Mouse (Mus musculus) G1E (cell line): ENCODE data around the gene Fcgr1. TPM values are rescaled to one million over a fixed set of nuclear protein-coding genes. Genes with fewer than 3 reads are reported as not detected.
"Not testable (repeated sequence)": the region's sequence is repeated elsewhere in the genome, so short reads cannot be mapped to it uniquely, and the experiment has no call there.

Experiments
- ATAC-seq: 2 replicates; pipeline ENCODE4 v1.8.0; 2016; ENCODE audit warnings: mild to moderate bottlenecking; ENCODE audit not compliant: insufficient number of reproducible peaks, poor library complexity, low FRiP score, severe bottlenecking; ENCODE audit errors: extremely low read depth
- DNase-seq: peaks from one replicate; pipeline ENCODE4 v3.0.0; 2012; ENCODE audit warnings: low spot score
- H3K27me3 ChIP-seq: 2 replicates; pipeline ENCODE4 v1.6.1; 2012; ENCODE audit warnings: mild to moderate bottlenecking, low read length, inconsistent platforms; ENCODE audit not compliant: insufficient read depth
- H3K36me3 ChIP-seq: replicated peaks from 2 replicates; pipeline ENCODE3; 2012; ENCODE audit warnings: mild to moderate bottlenecking, inconsistent platforms
- H3K4me1 ChIP-seq: 2 replicates; pipeline ENCODE4 v1.6.1; 2012; ENCODE audit warnings: low read depth, low read length, inconsistent platforms, mixed read lengths; ENCODE audit not compliant: insufficient read depth
- H3K4me3 ChIP-seq: 2 replicates; pipeline ENCODE4 v1.5.1; 2012; ENCODE audit warnings: low read depth, mild to moderate bottlenecking, inconsistent platforms, low read length, moderate library complexity, mixed read lengths
- H3K9me3 ChIP-seq: replicated peaks from 2 replicates; pipeline ENCODE4 v1.6.1; 2012; ENCODE audit warnings: inconsistent platforms
- CTCF ChIP-seq: IDR thresholded peaks from 2 replicates; pipeline ENCODE4 v1.5.1; 2012; ENCODE audit warnings: low read depth, low read length, inconsistent platforms, mixed read lengths
- GATA1 ChIP-seq: IDR thresholded peaks from 2 replicates; pipeline ENCODE4 v1.6.1; 2012; ENCODE audit warnings: borderline replicate concordance, low read length, inconsistent platforms, mixed read lengths
- GATA2 ChIP-seq: IDR thresholded peaks from 2 replicates; pipeline ENCODE4 v1.6.1; 2012; ENCODE audit warnings: low read depth, low read length, inconsistent platforms, borderline replicate concordance
- POLR2AphosphoS5 ChIP-seq: IDR thresholded peaks from 2 replicates; pipeline ENCODE4 v1.6.1; 2012; ENCODE audit warnings: low read depth, low read length, inconsistent platforms; ENCODE audit not compliant: insufficient replicate concordance
- TAL1 ChIP-seq: conservative IDR thresholded peaks from 2 replicates; pipeline ENCODE4 v1.6.1; 2012; ENCODE audit warnings: low read depth, low read length, inconsistent platforms, mixed read lengths
- polyA plus RNA-seq: library from polyadenylated mRNA; stranded (reverse); fragments of >175 nt; gene quantifications from 2 replicates; pipeline ENCODE4 v1.2.3, GENCODE M21; 2012
- total RNA-seq, 2 experiments: library from RNA; stranded (forward) in 1 of 2; stranded (reverse) in 1 of 2; fragments of 200-1000 nt in 1 of 2; fragments of >200 nt in 1 of 2; fragmentation: Nextera tagmentation in 1 of 2; gene quantifications; 2 replicates each; pipeline ENCODE4 v1.2.3; 2014 to 2017

The Fcgr1 gene
- total and polyA plus RNA-seq, 3 experiments = 0.16 to 0.53 TPM; not detected in 1

- no peak for ATAC-seq
These were observed 42.0 kb downstream of the Fcgr1 start for GRCm38 (mm10) chr3:96251787-96252186.

GRCm38 (mm10) chr3:96250890-96251289 is 42.9 kb downstream of the Fcgr1 start:
- H3K36me3 ChIP-seq = no peaks in the 10 kb centered on the region
- no peak for TF ChIP-seq TAL1
- no peak for TF ChIP-seq GATA2
- no peak for TF ChIP-seq GATA1
- no peak for TF ChIP-seq POLR2AphosphoS5
- no peak for TF ChIP-seq CTCF
- DNase-seq = no peak
- H3K4me1 ChIP-seq = peaks cover 48% of the 10 kb centered on the region
- H3K27me3 ChIP-seq = no peaks in the 10 kb centered on the region
- no peaks in the 10 kb centered on the region for H3K9me3 ChIP-seq
- ATAC-seq = no peak
- H3K4me3 ChIP-seq = no peak overlapping the region

More at GRCm38 (mm10) chr3:96251787-96252186, 42.0 kb downstream of the Fcgr1 start:
- no peak for TF ChIP-seq TAL1
- TF ChIP-seq POLR2AphosphoS5 = no peak
- TF ChIP-seq GATA2 = no peak
- no peak for TF ChIP-seq CTCF
- no peak for TF ChIP-seq GATA1
- DNase-seq = no peak
- no peaks in the 10 kb centered on the region for H3K9me3 ChIP-seq
- H3K4me1 ChIP-seq = peaks cover 54% of the 10 kb centered on the region
- H3K36me3 ChIP-seq = no peaks in the 10 kb centered on the region
- H3K4me3 ChIP-seq = no peak overlapping the region
- H3K27me3 ChIP-seq = no peaks in the 10 kb centered on the region

- Histone ChIP-seq H3K9me3 (no peaks in the 10 kb centered on the region), H3K4me1 (peaks cover 41% of the 10 kb centered on the region), H3K27me3 (no peaks in the 10 kb centered on the region), H3K4me3 (no peak overlapping the region), H3K36me3 (no peaks in the 10 kb centered on the region)
- TF ChIP-seq GATA1 (no peak), GATA2 (no peak)
- ATAC-seq (no peak), DNase-seq (no peak)
These were observed 44.8 kb downstream of the Fcgr1 start for GRCm38 (mm10) chr3:96249034-96249345.

- TF ChIP-seq GATA1 (no peak), CTCF (no peak), POLR2AphosphoS5 (peak; percentile 74; the same call in 1 of the 2 replicates), GATA2 (no peak)
- ATAC-seq (no peak), DNase-seq (no peak)
- no peaks in the 10 kb centered on the region for H3K27me3 ChIP-seq
- H3K9me3 ChIP-seq = no peaks in the 10 kb centered on the region
- H3K36me3 ChIP-seq = no peaks in the 10 kb centered on the region
- H3K4me1 ChIP-seq = peaks cover 42% of the 10 kb centered on the region
- no peak overlapping the region for H3K4me3 ChIP-seq
These were observed 45.4 kb downstream of the Fcgr1 start for GRCm38 (mm10) chr3:96248141-96249033.

GRCm38 (mm10) chr3:96247356-96248140 is 46.2 kb downstream of the Fcgr1 start:
- DNase-seq (no peak), ATAC-seq (no peak)
- no peaks in the 10 kb centered on the region for H3K36me3 ChIP-seq
- no peaks in the 10 kb centered on the region for H3K9me3 ChIP-seq
- no peaks in the 10 kb centered on the region for H3K27me3 ChIP-seq
- TF ChIP-seq TAL1 (no peak), POLR2AphosphoS5 (peak; percentile 81; the same call in 1 of the 2 replicates)
- peaks cover 42% of the 10 kb centered on the region for H3K4me1 ChIP-seq
- H3K4me3 ChIP-seq = peak overlapping the region; percentile 56

GRCm38 (mm10) chr3:96246427-96246856 is 47.3 kb downstream of the Fcgr1 start, which contains the start of gene Hist2h3c1:
Hist2h3c1 (plus strand) TSS chr3:96246685.
- not testable (repeated sequence) for H3K36me3 ChIP-seq, H3K9me3 ChIP-seq, DNase-seq, H3K27me3 ChIP-seq
- H3K4me1 ChIP-seq = peaks cover 45% of the 10 kb centered on the region
- H3K4me3 ChIP-seq = peak within 1 kb of the TSS; percentile 56
- peak; percentile 77 for ATAC-seq

- peaks cover 43% of the 10 kb centered on the region for H3K4me1 ChIP-seq
- H3K4me3 ChIP-seq, ATAC-seq, DNase-seq, H3K27me3 ChIP-seq, H3K9me3 ChIP-seq, H3K36me3 ChIP-seq: not testable (repeated sequence)
These were observed 47.8 kb downstream of the Fcgr1 start for GRCm38 (mm10) chr3:96246018-96246417.

GRCm38 (mm10) chr3:96245003-96245886 is 48.5 kb downstream of the Fcgr1 start, which contains the start of gene Hist2h2aa1:
Hist2h2aa1 (plus strand) TSS chr3:96245497.
- Histone ChIP-seq H3K4me1 (peaks cover 35% of the 10 kb centered on the region), H3K4me3 (peak within 1 kb of the TSS; percentile 70)
- H3K36me3 ChIP-seq, H3K9me3 ChIP-seq, DNase-seq, H3K27me3 ChIP-seq: not testable (repeated sequence)
- peak; percentile 66 for ATAC-seq
